Mouse (Mus musculus): ENCODE results near the gene Slc10a7. TPM values are rescaled to one million over a fixed set of nuclear protein-coding genes. Genes with fewer than 3 reads are reported as not detected.
"Not testable (repeated sequence)": the region's sequence is repeated elsewhere in the genome, so short reads cannot be mapped to it uniquely, and the experiment has no call there.

Slc10a7 gene
- 10.8 and 12.8 TPM in 2 replicates for polyA plus RNA-seq (2015; fragmentation: Nextera tagmentation; extraction: Ambion mirVana)

DNA sequence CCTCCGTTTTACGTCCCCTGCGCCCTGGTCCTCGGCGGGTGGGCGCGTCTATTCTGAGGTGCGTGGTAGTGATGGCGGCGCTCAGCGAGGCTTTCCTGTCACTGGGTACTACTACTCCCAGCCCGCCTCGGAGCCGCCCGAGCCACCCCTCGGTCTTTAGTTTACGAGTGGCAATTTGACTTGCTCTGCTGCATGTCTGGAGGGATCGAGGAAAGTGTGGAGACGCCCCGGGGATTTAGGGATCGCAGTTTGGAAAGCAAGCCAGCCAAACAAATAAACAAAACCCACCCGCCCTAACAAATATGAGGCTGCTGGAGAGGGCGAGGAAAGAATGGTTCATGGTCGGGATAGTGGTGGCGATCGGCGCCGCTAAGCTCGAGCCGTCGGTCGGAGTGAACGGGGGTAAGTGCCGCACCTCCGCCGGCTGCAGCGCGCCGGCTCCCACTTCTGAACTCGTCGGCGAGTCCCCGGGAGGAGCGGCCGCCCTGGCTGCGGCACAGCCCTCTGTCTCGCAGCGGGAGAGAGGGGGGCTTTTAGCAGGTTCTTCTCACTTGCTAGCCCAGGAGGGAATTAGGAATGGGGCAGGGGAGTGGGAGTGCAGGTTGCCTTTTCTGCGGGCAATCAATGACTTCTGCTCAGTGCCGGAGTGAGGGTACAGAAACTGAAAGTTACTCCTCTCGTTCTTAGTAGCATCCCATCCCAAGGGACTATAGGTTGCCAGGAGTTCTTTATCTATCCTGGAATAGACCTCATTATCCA lies at the start of gene Slc10a7:
Gene Slc10a7 (plus strand): TSS at position 74 of the 759 bp plus-strand sequence.
- H3K4me2 ChIP-seq = peak within 1 kb of the TSS; percentile 66

DNA sequence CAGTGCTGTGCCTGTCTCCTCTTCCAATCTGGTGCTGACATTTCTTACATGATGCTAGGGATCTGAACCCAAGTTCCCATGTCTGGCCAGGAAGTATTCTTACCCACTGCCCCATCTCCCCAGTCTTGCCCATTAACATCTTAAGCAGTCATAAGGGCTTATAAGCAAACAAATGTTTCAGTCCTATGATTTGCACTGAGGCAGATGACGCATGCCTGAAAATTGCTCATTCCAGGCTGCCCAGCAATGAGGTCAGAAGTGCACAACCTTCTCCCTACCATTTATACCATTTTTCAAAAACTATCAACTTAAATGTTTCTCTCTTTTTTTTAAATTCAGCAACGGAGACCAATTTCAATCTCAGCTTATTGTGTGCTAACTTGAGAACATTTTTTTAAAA lies 45.2 kb upstream of the Slc10a7 start:
- no peak overlapping the region for H3K4me2 ChIP-seq
- H3K9me3 ChIP-seq = no peaks in the 10 kb centered on the region
- no peaks in the 10 kb centered on the region for H3K4me1 ChIP-seq (replicated peaks)
- ATAC-seq (ENCODE audit: low read depth) = no peak
- H3K36me3 ChIP-seq = no peaks in the 10 kb centered on the region
- no peak overlapping the region for H3K4me3 ChIP-seq
- H3K27me3 ChIP-seq = no peaks in the 10 kb centered on the region
- H3K9ac ChIP-seq = no peak overlapping the region
- WGBS = 87% methylated on average over 2 of the region's 2 CpGs
- H3K27ac ChIP-seq (replicated peaks) = no peak overlapping the region

More for the DNA sequence above, at the start of gene Slc10a7:
- no peaks in the 10 kb centered on the region for H3K9me3 ChIP-seq
- H3K36me3 ChIP-seq = peaks cover 12% of the 10 kb centered on the region
- WGBS = under 1% methylated on average over 51 of the region's 51 CpGs
- H3K27me3 ChIP-seq = no peaks in the 10 kb centered on the region
- peak within 1 kb of the TSS; percentile 97 for H3K27ac ChIP-seq (replicated peaks)
- peaks cover 26% of the 10 kb centered on the region for H3K4me1 ChIP-seq (replicated peaks)
- ATAC-seq (ENCODE audit: low read depth) = peak; percentile 99
- H3K9ac ChIP-seq = peak within 1 kb of the TSS; percentile 98
- peak within 1 kb of the TSS; percentile 95 for H3K4me3 ChIP-seq

DNA sequence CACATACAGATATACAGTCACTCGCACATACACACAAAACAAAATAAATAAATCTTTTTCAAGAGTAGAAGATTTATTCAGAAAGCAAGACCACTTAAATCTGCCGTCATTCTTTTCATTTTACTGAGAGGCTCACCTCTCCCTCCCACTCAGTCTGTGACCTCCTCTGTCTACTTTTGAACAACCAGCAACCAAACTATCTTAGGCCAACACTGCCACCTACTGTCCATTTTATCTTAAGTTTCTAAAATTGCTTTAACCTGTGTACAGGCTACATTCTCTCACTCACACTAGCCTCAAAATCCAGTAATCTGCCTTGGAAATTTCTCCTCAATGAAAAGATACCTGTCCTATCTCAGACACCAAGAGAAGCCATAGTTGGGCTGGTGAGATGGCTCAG lies 41.3 kb upstream of the Slc10a7 start:
- no peaks in the 10 kb centered on the region for H3K4me1 ChIP-seq (replicated peaks)
- H3K36me3 ChIP-seq = no peaks in the 10 kb centered on the region
- no peaks in the 10 kb centered on the region for H3K27me3 ChIP-seq
- no peak overlapping the region for H3K9ac ChIP-seq
- no peak for ATAC-seq (ENCODE audit: low read depth)
- no peak overlapping the region for H3K4me3 ChIP-seq
- H3K27ac ChIP-seq (replicated peaks) = no peak overlapping the region
- no peak overlapping the region for H3K4me2 ChIP-seq
- H3K9me3 ChIP-seq = no peaks in the 10 kb centered on the region
- 92% methylated on average over 2 of the region's 2 CpGs for WGBS

- ATAC-seq (ENCODE audit: low read depth) = no peak
- 47% methylated on average over 6 of the region's 6 CpGs for WGBS
Measured at GRCm38 (mm10) chr8:78477051-78477829, 31.9 kb upstream of the Slc10a7 start.

DNA sequence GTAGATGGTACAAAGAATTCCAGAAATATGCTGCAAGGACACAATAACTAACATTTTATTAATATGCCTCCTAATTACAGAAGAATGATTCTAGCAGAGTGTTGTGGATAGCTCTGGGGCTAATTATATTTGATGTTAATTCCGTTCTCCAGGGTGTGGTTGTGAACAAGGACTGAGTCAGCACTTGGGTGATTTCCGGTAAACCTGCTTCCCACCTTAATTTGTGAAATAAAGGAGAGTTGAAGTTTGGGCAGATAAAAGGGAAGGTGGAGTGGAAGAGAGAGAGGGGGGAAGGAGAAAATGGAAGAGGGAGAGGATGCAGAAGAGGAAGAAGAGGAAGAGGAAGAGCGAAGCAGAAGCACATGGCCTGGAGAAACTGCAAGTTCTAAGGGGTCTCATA lies 19.4 kb upstream of the Slc10a7 start:
- WGBS = 76% methylated on average over 3 of the region's 3 CpGs
- no peaks in the 10 kb centered on the region for H3K4me1 ChIP-seq (replicated peaks)
- H3K9ac ChIP-seq = no peak overlapping the region
- no peak overlapping the region for H3K27ac ChIP-seq (replicated peaks)
- H3K36me3 ChIP-seq = no peaks in the 10 kb centered on the region
- H3K4me2 ChIP-seq = no peak overlapping the region
- H3K9me3 ChIP-seq = no peaks in the 10 kb centered on the region
- ATAC-seq (ENCODE audit: low read depth) = no peak
- no peak overlapping the region for H3K4me3 ChIP-seq
- no peaks in the 10 kb centered on the region for H3K27me3 ChIP-seq

More at GRCm38 (mm10) chr8:78477051-78477829, 31.9 kb upstream of the Slc10a7 start:
- Histone ChIP-seq H3K27ac (replicated peaks) (no peak overlapping the region), H3K9me3 (no peaks in the 10 kb centered on the region), H3K36me3 (no peaks in the 10 kb centered on the region), H3K27me3 (no peaks in the 10 kb centered on the region), H3K4me3 (no peak overlapping the region), H3K4me1 (replicated peaks) (no peaks in the 10 kb centered on the region), H3K4me2 (no peak overlapping the region), H3K9ac (no peak overlapping the region)

DNA sequence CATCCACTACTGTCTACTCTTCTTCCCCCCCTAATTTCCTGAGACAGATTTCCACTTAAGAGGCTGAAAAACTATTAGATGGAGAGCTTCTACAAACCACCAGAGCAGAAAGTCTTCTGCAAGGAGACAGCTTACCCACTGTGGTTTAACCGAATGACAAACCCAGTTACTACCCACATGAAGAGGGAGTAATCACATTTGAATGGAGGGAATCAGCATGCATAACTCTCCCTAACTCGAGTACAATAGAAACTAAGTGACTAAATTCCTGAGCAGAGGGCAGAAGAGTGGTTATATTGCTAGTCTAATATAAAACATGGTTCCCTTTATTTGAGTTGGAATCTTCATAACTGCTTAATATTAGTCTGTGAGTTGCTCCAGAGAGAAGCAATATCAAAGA lies 16.1 kb upstream of the Slc10a7 start:
- Histone ChIP-seq H3K4me3 (no peak overlapping the region), H3K4me1 (replicated peaks) (no peaks in the 10 kb centered on the region), H3K4me2 (no peak overlapping the region), H3K27me3 (no peaks in the 10 kb centered on the region), H3K27ac (replicated peaks) (no peak overlapping the region), H3K36me3 (no peaks in the 10 kb centered on the region), H3K9me3 (no peaks in the 10 kb centered on the region), H3K9ac (no peak overlapping the region)
- WGBS = 28% methylated on average over 2 of the region's 2 CpGs
- no peak for ATAC-seq (ENCODE audit: low read depth)

DNA sequence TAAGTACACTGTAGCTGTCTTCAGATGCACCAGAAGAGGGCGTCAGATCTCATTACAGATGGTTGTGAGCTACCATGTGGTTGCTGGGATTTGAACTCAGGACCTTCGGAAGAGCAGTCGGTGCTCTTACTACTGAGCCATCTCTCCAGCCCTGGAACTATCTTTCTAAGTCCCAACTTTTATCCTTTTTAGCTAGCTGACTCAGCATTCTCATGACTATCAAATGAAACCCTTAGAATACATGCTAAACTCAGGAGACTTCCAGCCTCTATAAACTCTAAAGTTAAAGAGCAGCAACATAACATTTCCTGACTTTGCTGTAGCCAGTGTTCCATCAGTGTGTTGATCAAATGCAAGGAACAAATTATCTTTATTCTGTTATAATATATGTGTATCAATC lies 12.9 kb upstream of the Slc10a7 start:
- H3K27ac ChIP-seq (replicated peaks); H3K9me3 ChIP-seq; ATAC-seq (ENCODE audit: low read depth); H3K9ac ChIP-seq; H3K4me1 ChIP-seq (replicated peaks); H3K36me3 ChIP-seq; H3K4me2 ChIP-seq; H3K27me3 ChIP-seq; H3K4me3 ChIP-seq: not testable (repeated sequence)
- WGBS = 87% methylated on average over 3 of the region's 3 CpGs

- Histone ChIP-seq H3K4me2 (no peak overlapping the region), H3K4me3 (no peak overlapping the region), H3K27me3 (no peaks in the 10 kb centered on the region), H3K4me1 (replicated peaks) (peaks cover 10% of the 10 kb centered on the region), H3K9ac (no peak overlapping the region), H3K27ac (replicated peaks) (no peak overlapping the region), H3K36me3 (peaks cover 26% of the 10 kb centered on the region), H3K9me3 (no peaks in the 10 kb centered on the region)
- ATAC-seq (ENCODE audit: low read depth) = no peak
- 83% methylated on average over 2 of the region's 2 CpGs for WGBS
Measured at GRCm38 (mm10) chr8:78502706-78503105, 6.4 kb upstream of the Slc10a7 start.

DNA sequence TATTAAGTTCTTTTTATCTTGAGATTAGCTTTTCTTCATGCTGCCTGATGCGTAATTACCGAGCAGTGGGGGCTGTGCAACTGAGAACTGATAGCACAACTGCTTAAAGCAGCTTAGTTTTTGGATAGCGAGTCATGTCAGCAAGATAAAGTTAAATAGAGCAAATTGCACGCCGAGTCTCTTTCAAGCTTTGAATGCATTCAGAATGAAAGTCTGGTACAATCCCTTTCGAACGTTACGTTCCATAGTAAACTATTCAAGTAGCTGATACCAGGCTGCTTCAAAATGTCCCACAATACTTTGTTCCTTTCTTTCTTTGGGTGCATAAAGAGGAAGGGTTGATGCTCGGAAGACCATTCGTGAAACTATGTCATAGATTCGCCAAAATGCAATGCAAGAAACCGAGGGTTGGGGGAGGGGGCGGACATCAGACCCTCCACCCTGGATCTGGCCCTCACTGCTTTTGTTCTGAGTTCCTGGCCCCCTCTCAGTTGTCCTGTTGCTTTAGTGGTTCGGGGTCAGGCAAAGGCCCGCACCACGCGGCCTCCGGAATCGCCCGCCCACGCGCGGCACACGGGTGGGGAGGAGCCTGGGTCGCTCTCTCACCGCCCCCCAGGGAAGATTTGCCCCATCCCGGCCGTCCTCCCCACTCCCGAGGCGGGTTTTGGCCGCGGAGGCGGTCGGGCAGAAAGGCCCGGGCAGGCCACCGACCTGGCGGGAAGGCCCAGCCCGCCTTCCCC lies 997 bp upstream of the Slc10a7 start:
- ATAC-seq (ENCODE audit: low read depth) = peak; percentile 19
- Histone ChIP-seq H3K27me3 (no peaks in the 10 kb centered on the region), H3K9me3 (no peaks in the 10 kb centered on the region), H3K36me3 (peaks cover 25% of the 10 kb centered on the region), H3K9ac (peak overlapping the region; percentile 98), H3K4me1 (replicated peaks) (peaks cover 26% of the 10 kb centered on the region), H3K4me2 (peak overlapping the region; percentile 66), H3K4me3 (peak overlapping the region; percentile 95), H3K27ac (replicated peaks) (peak overlapping the region; percentile 97)
- under 1% methylated on average over 35 of the region's 38 CpGs for WGBS

- peak within 1 kb of the TSS; percentile 98 for H3K9ac ChIP-seq
- H3K4me2 ChIP-seq = peak within 1 kb of the TSS; percentile 66
- peak; percentile 94 for ATAC-seq (ENCODE audit: low read depth)
- H3K9me3 ChIP-seq = no peaks in the 10 kb centered on the region
- peaks cover 18% of the 10 kb centered on the region for H3K36me3 ChIP-seq
- under 1% methylated on average over 61 of the region's 70 CpGs for WGBS
- H3K4me3 ChIP-seq = peak within 1 kb of the TSS; percentile 95
- no peaks in the 10 kb centered on the region for H3K27me3 ChIP-seq
- peaks cover 26% of the 10 kb centered on the region for H3K4me1 ChIP-seq (replicated peaks)
- peak within 1 kb of the TSS; percentile 97 for H3K27ac ChIP-seq (replicated peaks)
Measured at GRCm38 (mm10) chr8:78508719-78509272, 350 bp upstream of the Slc10a7 start, which contains the start of gene Rbmxl1. Gene Rbmxl1 (minus strand): TSS chr8:78508898.

DNA sequence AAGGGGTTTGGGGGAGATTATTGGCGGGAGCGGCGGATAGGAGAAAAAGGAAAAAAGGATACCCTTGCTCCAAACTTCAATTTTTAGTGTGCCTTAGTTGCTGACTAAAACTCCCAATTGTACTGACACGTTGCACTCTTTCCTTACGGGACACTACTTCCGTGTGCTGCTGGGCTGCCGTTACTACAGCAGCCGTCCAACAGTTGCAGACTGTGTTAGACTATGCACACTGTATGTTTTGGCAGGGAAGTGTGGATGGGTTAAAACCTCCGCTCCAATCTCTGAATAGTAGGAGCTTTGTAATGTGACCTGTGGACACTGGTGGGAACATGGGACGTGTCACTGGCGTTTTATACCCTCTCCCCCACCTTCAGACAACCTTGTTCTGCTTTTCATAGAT lies 948 bp downstream of the Slc10a7 start:
- no peak for ATAC-seq (ENCODE audit: low read depth)

More for the DNA sequence above, 948 bp downstream of the Slc10a7 start:
- H3K4me2 ChIP-seq = peak overlapping the region; percentile 66
- H3K9ac ChIP-seq = peak overlapping the region; percentile 98
- H3K9me3 ChIP-seq = no peaks in the 10 kb centered on the region
- no peaks in the 10 kb centered on the region for H3K27me3 ChIP-seq
- peak overlapping the region; percentile 97 for H3K27ac ChIP-seq (replicated peaks)
- under 1% methylated on average over 11 of the region's 11 CpGs for WGBS
- H3K4me3 ChIP-seq = peak overlapping the region; percentile 95
- peaks cover 26% of the 10 kb centered on the region for H3K4me1 ChIP-seq (replicated peaks)
- H3K36me3 ChIP-seq = peaks cover 5% of the 10 kb centered on the region

Measured in neural tube, embryonic 13.5 days (tissue).